Mouse (Mus musculus): ENCODE results near the gene Taf6. TPM values are rescaled to one million over a fixed set of nuclear protein-coding genes. Genes with fewer than 3 reads are reported as not detected.
A peak's percentile ranks its signal among the peaks of the same experiment; 100 is the strongest.
"Not testable (repeated sequence)": the region's sequence is repeated elsewhere in the genome, so short reads cannot be mapped to it uniquely, and the experiment has no call there.

The Taf6 gene
- polyA plus RNA-seq, 1 experiment from 2014 or later = 106 TPM

DNA sequence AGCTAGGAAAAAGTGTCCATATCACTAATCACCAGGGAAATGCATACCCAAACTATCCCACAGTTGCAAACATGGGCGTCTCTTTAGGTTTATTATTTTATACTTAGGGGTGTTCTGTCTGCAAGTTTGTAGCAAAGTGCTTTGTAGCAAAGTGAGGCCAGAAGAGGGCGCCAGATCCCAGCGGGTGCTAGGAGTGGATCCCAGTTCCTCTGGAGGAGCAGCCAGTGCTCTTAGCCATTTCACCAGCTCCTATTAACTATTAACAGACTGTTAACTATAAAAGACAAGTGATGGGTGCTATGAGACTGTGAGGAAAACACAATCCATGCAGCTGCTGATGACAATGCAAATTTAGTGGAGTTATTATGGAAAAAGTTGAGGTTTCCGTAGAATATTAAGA is 34.9 kb upstream of the Taf6 start:
- Histone ChIP-seq H3K4me3 (ENCODE audit: low read depth, low read length) (no peak overlapping the region), H3K27ac (ENCODE audit: low read depth, low read length) (no peak overlapping the region), H3K9me3 (ENCODE audit: control insufficient read depth, low read length) (no peaks in the 10 kb centered on the region), H3K27me3 (ENCODE audit: control insufficient read depth, insufficient read depth, low read length) (no peaks in the 10 kb centered on the region), H3K4me1 (replicated peaks; ENCODE audit: control insufficient read depth, insufficient read depth, low read length) (no peaks in the 10 kb centered on the region), H3K4me2 (replicated peaks; ENCODE audit: low read depth, low read length) (no peak overlapping the region), H3K9ac (ENCODE audit: low read depth, low read length) (no peak overlapping the region), H3K36me3 (ENCODE audit: control insufficient read depth, insufficient read depth, low read length) (no peaks in the 10 kb centered on the region)
- DNase-seq (ENCODE audit: low spot score) (peak; percentile 83), ATAC-seq (ENCODE audit: low FRiP score) (no peak)
- 24% methylated on average over 4 of the region's 4 CpGs for WGBS

- no peak overlapping the region for H3K9ac ChIP-seq (ENCODE audit: low read depth, low read length)
Observed at GRCm38 (mm10) chr5:138219864-138220263, 32.6 kb upstream of the Taf6 start.

GRCm38 (mm10) chr5:138216632-138217031 is 29.4 kb upstream of the Taf6 start:
- H3K4me3 ChIP-seq (ENCODE audit: low read depth, low read length); H3K36me3 ChIP-seq (ENCODE audit: control insufficient read depth, insufficient read depth, low read length); H3K9me3 ChIP-seq (ENCODE audit: control insufficient read depth, low read length); H3K4me2 ChIP-seq (replicated peaks; ENCODE audit: low read depth, low read length); H3K4me1 ChIP-seq (replicated peaks; ENCODE audit: control insufficient read depth, insufficient read depth, low read length); DNase-seq (ENCODE audit: low spot score); ATAC-seq (ENCODE audit: low FRiP score); H3K27ac ChIP-seq (ENCODE audit: low read depth, low read length); H3K27me3 ChIP-seq (ENCODE audit: control insufficient read depth, insufficient read depth, low read length); H3K9ac ChIP-seq (ENCODE audit: low read depth, low read length): not testable (repeated sequence)
- 93% methylated on average over 13 of the region's 13 CpGs for WGBS

More at GRCm38 (mm10) chr5:138219864-138220263, 32.6 kb upstream of the Taf6 start:
- Histone ChIP-seq H3K4me3 (ENCODE audit: low read depth, low read length) (no peak overlapping the region), H3K9me3 (ENCODE audit: control insufficient read depth, low read length) (no peaks in the 10 kb centered on the region), H3K27me3 (ENCODE audit: control insufficient read depth, insufficient read depth, low read length) (no peaks in the 10 kb centered on the region), H3K36me3 (ENCODE audit: control insufficient read depth, insufficient read depth, low read length) (no peaks in the 10 kb centered on the region), H3K4me1 (replicated peaks; ENCODE audit: control insufficient read depth, insufficient read depth, low read length) (no peaks in the 10 kb centered on the region), H3K27ac (ENCODE audit: low read depth, low read length) (no peak overlapping the region), H3K4me2 (replicated peaks; ENCODE audit: low read depth, low read length) (no peak overlapping the region)
- ATAC-seq (ENCODE audit: low FRiP score) (no peak), DNase-seq (ENCODE audit: low spot score) (no peak)
- 79% methylated on average over 2 of the region's 2 CpGs for WGBS

DNA sequence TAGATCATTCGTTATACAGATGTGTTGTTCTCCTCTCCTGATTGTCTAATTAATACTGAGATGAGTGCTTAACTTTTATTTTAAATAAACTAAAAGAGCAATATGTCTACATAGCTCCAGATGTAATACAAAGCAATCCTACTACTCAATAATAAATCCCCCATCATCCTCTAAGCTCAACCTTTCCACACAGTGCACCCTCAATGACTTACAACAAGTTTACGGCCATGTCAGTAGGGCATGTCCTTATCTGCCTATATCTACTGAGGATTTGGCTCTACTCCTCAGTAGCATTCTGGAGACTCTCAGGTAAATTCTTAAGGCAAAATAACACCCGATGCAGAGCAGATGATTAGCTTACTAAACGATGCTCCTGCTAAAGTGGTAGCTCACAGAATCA is 20.6 kb upstream of the Taf6 start:
- 84% methylated on average over 4 of the region's 4 CpGs for WGBS
- no peak for DNase-seq (ENCODE audit: low spot score)
- H3K9ac ChIP-seq (ENCODE audit: low read depth, low read length) = no peak overlapping the region
- no peaks in the 10 kb centered on the region for H3K4me1 ChIP-seq (replicated peaks; ENCODE audit: control insufficient read depth, insufficient read depth, low read length)
- no peak overlapping the region for H3K4me3 ChIP-seq (ENCODE audit: low read depth, low read length)
- H3K4me2 ChIP-seq (replicated peaks; ENCODE audit: low read depth, low read length) = no peak overlapping the region
- no peaks in the 10 kb centered on the region for H3K9me3 ChIP-seq (ENCODE audit: control insufficient read depth, low read length)
- no peaks in the 10 kb centered on the region for H3K36me3 ChIP-seq (ENCODE audit: control insufficient read depth, insufficient read depth, low read length)
- no peak for ATAC-seq (ENCODE audit: low FRiP score)
- H3K27ac ChIP-seq (ENCODE audit: low read depth, low read length) = no peak overlapping the region
- no peaks in the 10 kb centered on the region for H3K27me3 ChIP-seq (ENCODE audit: control insufficient read depth, insufficient read depth, low read length)

- H3K9ac ChIP-seq (ENCODE audit: low read depth, low read length) = no peak overlapping the region
- H3K4me3 ChIP-seq (ENCODE audit: low read depth, low read length) = no peak overlapping the region
- ATAC-seq (ENCODE audit: low FRiP score) (no peak), DNase-seq (ENCODE audit: low spot score) (no peak)
- 78% methylated on average over 1 of the region's 1 CpGs for WGBS
- H3K4me2 ChIP-seq (replicated peaks; ENCODE audit: low read depth, low read length) = no peak overlapping the region
- H3K27me3 ChIP-seq (ENCODE audit: control insufficient read depth, insufficient read depth, low read length) = no peaks in the 10 kb centered on the region
- H3K27ac ChIP-seq (ENCODE audit: low read depth, low read length) = no peak overlapping the region
- H3K4me1 ChIP-seq (replicated peaks; ENCODE audit: control insufficient read depth, insufficient read depth, low read length) = no peaks in the 10 kb centered on the region
- no peaks in the 10 kb centered on the region for H3K36me3 ChIP-seq (ENCODE audit: control insufficient read depth, insufficient read depth, low read length)
- no peaks in the 10 kb centered on the region for H3K9me3 ChIP-seq (ENCODE audit: control insufficient read depth, low read length)
Observed at GRCm38 (mm10) chr5:138207253-138207652, 20.0 kb upstream of the Taf6 start.

DNA sequence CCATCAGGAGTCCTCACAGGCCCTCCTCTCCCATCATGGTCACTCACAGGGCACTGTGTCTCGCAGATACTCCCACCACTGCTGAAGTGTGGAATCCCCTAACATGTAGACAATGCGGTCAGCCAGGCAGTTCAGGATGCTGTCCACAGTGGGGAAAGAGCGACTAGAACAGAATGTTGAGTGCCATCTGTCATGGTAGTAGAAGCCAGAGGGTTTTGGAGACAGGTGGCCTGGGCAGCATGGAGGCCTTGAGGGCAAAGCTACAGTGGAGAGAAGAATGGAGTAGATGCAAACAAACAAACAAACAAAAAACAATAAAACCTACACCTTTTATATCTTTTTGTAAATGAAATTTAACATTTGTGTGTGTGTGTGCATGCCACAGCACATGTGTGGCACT is 14.8 kb upstream of the Taf6 start:
- H3K4me2 ChIP-seq (replicated peaks; ENCODE audit: low read depth, low read length) = no peak overlapping the region
- H3K9me3 ChIP-seq (ENCODE audit: control insufficient read depth, low read length) = no peaks in the 10 kb centered on the region
- H3K4me1 ChIP-seq (replicated peaks; ENCODE audit: control insufficient read depth, insufficient read depth, low read length) = no peaks in the 10 kb centered on the region
- DNase-seq (ENCODE audit: low spot score) = no peak
- H3K4me3 ChIP-seq (ENCODE audit: low read depth, low read length) = no peak overlapping the region
- H3K27ac ChIP-seq (ENCODE audit: low read depth, low read length) = no peak overlapping the region
- ATAC-seq (ENCODE audit: low FRiP score) = no peak
- H3K9ac ChIP-seq (ENCODE audit: low read depth, low read length) = no peak overlapping the region
- H3K36me3 ChIP-seq (ENCODE audit: control insufficient read depth, insufficient read depth, low read length) = no peaks in the 10 kb centered on the region
- WGBS = 87% methylated on average over 3 of the region's 3 CpGs
- no peaks in the 10 kb centered on the region for H3K27me3 ChIP-seq (ENCODE audit: control insufficient read depth, insufficient read depth, low read length)

DNA sequence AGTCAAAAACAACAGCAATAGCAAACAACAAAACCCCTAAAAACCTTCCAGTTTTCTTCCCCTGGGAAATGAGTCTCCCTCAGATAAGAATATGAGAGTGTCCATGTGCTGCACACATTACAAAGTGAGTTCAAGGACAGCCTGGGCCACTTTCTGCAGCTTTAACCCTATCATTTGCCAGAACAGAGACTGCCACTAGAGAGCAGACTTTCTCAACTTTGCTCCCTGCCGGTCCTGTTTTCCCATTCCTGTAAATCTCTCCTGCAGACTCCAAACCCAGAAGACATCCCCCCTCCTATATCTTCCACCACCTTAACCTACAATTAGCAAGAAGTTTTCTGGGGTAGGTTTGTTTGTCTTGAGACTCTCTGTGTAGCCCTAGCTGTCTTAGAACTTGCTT is 12.3 kb upstream of the Taf6 start:
- ATAC-seq (ENCODE audit: low FRiP score) (no peak), DNase-seq (ENCODE audit: low spot score) (peak; percentile 25)
- 25% methylated on average over 1 of the region's 1 CpGs for WGBS
- H3K9me3 ChIP-seq (ENCODE audit: control insufficient read depth, low read length) = no peaks in the 10 kb centered on the region
- H3K4me3 ChIP-seq (ENCODE audit: low read depth, low read length) = no peak overlapping the region
- H3K4me1 ChIP-seq (replicated peaks; ENCODE audit: control insufficient read depth, insufficient read depth, low read length) = no peaks in the 10 kb centered on the region
- no peak overlapping the region for H3K4me2 ChIP-seq (replicated peaks; ENCODE audit: low read depth, low read length)
- no peak overlapping the region for H3K9ac ChIP-seq (ENCODE audit: low read depth, low read length)
- no peak overlapping the region for H3K27ac ChIP-seq (ENCODE audit: low read depth, low read length)
- H3K36me3 ChIP-seq (ENCODE audit: control insufficient read depth, insufficient read depth, low read length) = no peaks in the 10 kb centered on the region
- H3K27me3 ChIP-seq (ENCODE audit: control insufficient read depth, insufficient read depth, low read length) = no peaks in the 10 kb centered on the region

GRCm38 (mm10) chr5:138195463-138195862 is 8.2 kb upstream of the Taf6 start:
- DNase-seq (ENCODE audit: low spot score) = no peak
- no peaks in the 10 kb centered on the region for H3K9me3 ChIP-seq (ENCODE audit: control insufficient read depth, low read length)
- H3K4me3 ChIP-seq (ENCODE audit: low read depth, low read length) = no peak overlapping the region
- peak overlapping the region; percentile 74 for H3K4me2 ChIP-seq (replicated peaks; ENCODE audit: low read depth, low read length)
- H3K27ac ChIP-seq (ENCODE audit: low read depth, low read length) = no peak overlapping the region
- no peak overlapping the region for H3K9ac ChIP-seq (ENCODE audit: low read depth, low read length)
- ATAC-seq (ENCODE audit: low FRiP score) = no peak
- H3K36me3 ChIP-seq (ENCODE audit: control insufficient read depth, insufficient read depth, low read length) = no peaks in the 10 kb centered on the region
- WGBS = 78% methylated on average over 7 of the region's 7 CpGs
- no peaks in the 10 kb centered on the region for H3K27me3 ChIP-seq (ENCODE audit: control insufficient read depth, insufficient read depth, low read length)
- H3K4me1 ChIP-seq (replicated peaks; ENCODE audit: control insufficient read depth, insufficient read depth, low read length) = no peaks in the 10 kb centered on the region

GRCm38 (mm10) chr5:138194755-138195345 is 7.6 kb upstream of the Taf6 start:
- DNase-seq (ENCODE audit: low spot score) (peak; percentile 61), ATAC-seq (ENCODE audit: low FRiP score) (peak; percentile 63)
- Histone ChIP-seq H3K4me3 (ENCODE audit: low read depth, low read length) (peak overlapping the region; percentile 72), H3K9ac (ENCODE audit: low read depth, low read length) (peak overlapping the region; percentile 91), H3K27ac (ENCODE audit: low read depth, low read length) (peak overlapping the region; percentile 82), H3K4me2 (replicated peaks; ENCODE audit: low read depth, low read length) (peak overlapping the region; percentile 74), H3K36me3 (ENCODE audit: control insufficient read depth, insufficient read depth, low read length) (0 out of 2 replicates have a peak, but pooled peaks cover 3% of the 10 kb centered on the region), H3K4me1 (replicated peaks; ENCODE audit: control insufficient read depth, insufficient read depth, low read length) (no peaks in the 10 kb centered on the region), H3K27me3 (ENCODE audit: control insufficient read depth, insufficient read depth, low read length) (no peaks in the 10 kb centered on the region), H3K9me3 (ENCODE audit: control insufficient read depth, low read length) (no peaks in the 10 kb centered on the region)
- WGBS = 3% methylated on average over 29 of the region's 29 CpGs
